Mouse (Mus musculus): ENCODE data around the gene Wwc2. TPM values are rescaled to one million over a fixed set of nuclear protein-coding genes. Genes with fewer than 3 reads are reported as not detected.

The Wwc2 gene
- polyA plus RNA-seq, 1 experiment from 2014 or later, result 5.1 TPM

- DNase-seq (ENCODE audit: low spot score) (no peak), ATAC-seq (ENCODE audit: low FRiP score, low TSS enrichment) (no peak)
- H3K36me3 ChIP-seq (ENCODE audit: control insufficient read depth, insufficient read depth, low read length), result no peaks in the 10 kb centered on the region
- H3K9me3 ChIP-seq (ENCODE audit: control insufficient read depth, low read length), result no peaks in the 10 kb centered on the region
- no peaks in the 10 kb centered on the region for H3K27me3 ChIP-seq (ENCODE audit: control insufficient read depth, insufficient read depth, low read length)
- TF ChIP-seq EP300 (optimal IDR thresholded peaks at IDR 0.05) (no peak), CTCF (IDR thresholded peaks at IDR 0.05; ENCODE audit: low read depth) (no peak)
- H3K4me3 ChIP-seq (ENCODE audit: low read depth, low read length), result no peak overlapping the region
- H3K9ac ChIP-seq (ENCODE audit: low read length), result no peak overlapping the region
- H3K27ac ChIP-seq (replicated peaks), result no peak overlapping the region
- no peak overlapping the region for H3K4me2 ChIP-seq (replicated peaks; ENCODE audit: low read depth)
- no peaks in the 10 kb centered on the region for H3K4me1 ChIP-seq (replicated peaks; ENCODE audit: control insufficient read depth, insufficient read depth)
- 83% methylated on average over 7 of the region's 7 CpGs for WGBS
Measured at GRCm38 (mm10) chr8:47904004-47904403, 86.7 kb downstream of the Wwc2 start.

- H3K9me3 ChIP-seq (ENCODE audit: control insufficient read depth, low read length), result no peaks in the 10 kb centered on the region
- DNase-seq (ENCODE audit: low spot score), result no peak
- WGBS, result 82% methylated on average over 3 of the region's 3 CpGs
- H3K36me3 ChIP-seq (ENCODE audit: control insufficient read depth, insufficient read depth, low read length), result no peaks in the 10 kb centered on the region
- TF ChIP-seq EP300 (optimal IDR thresholded peaks at IDR 0.05) (no peak), CTCF (IDR thresholded peaks at IDR 0.05; ENCODE audit: low read depth) (no peak)
- H3K9ac ChIP-seq (ENCODE audit: low read length), result no peak overlapping the region
- ATAC-seq (ENCODE audit: low FRiP score, low TSS enrichment), result no peak
- H3K27ac ChIP-seq (replicated peaks), result no peak overlapping the region
- H3K4me1 ChIP-seq (replicated peaks; ENCODE audit: control insufficient read depth, insufficient read depth), result no peaks in the 10 kb centered on the region
- no peaks in the 10 kb centered on the region for H3K27me3 ChIP-seq (ENCODE audit: control insufficient read depth, insufficient read depth, low read length)
- H3K4me2 ChIP-seq (replicated peaks; ENCODE audit: low read depth), result no peak overlapping the region
- no peak overlapping the region for H3K4me3 ChIP-seq (ENCODE audit: low read depth, low read length)
Measured at GRCm38 (mm10) chr8:47902704-47903103, 88.0 kb downstream of the Wwc2 start.

- WGBS, result 88% methylated on average over 9 of the region's 9 CpGs
- Histone ChIP-seq H3K36me3 (ENCODE audit: control insufficient read depth, insufficient read depth, low read length) (no peaks in the 10 kb centered on the region), H3K27me3 (ENCODE audit: control insufficient read depth, insufficient read depth, low read length) (no peaks in the 10 kb centered on the region), H3K9ac (ENCODE audit: low read length) (no peak overlapping the region), H3K4me3 (ENCODE audit: low read depth, low read length) (no peak overlapping the region), H3K4me2 (replicated peaks; ENCODE audit: low read depth) (no peak overlapping the region), H3K9me3 (ENCODE audit: control insufficient read depth, low read length) (no peaks in the 10 kb centered on the region), H3K4me1 (replicated peaks; ENCODE audit: control insufficient read depth, insufficient read depth) (no peaks in the 10 kb centered on the region), H3K27ac (replicated peaks) (no peak overlapping the region)
- no peak for ATAC-seq (ENCODE audit: low FRiP score, low TSS enrichment)
- no peak for TF ChIP-seq EP300 (optimal IDR thresholded peaks at IDR 0.05)
- no peak for TF ChIP-seq CTCF (IDR thresholded peaks at IDR 0.05; ENCODE audit: low read depth)
- no peak for DNase-seq (ENCODE audit: low spot score)
Measured at GRCm38 (mm10) chr8:47900361-47900760, 90.4 kb downstream of the Wwc2 start.

GRCm38 (mm10) chr8:47899891-47900290 lies 90.8 kb downstream of the Wwc2 start:
- Histone ChIP-seq H3K36me3 (ENCODE audit: control insufficient read depth, insufficient read depth, low read length) (no peaks in the 10 kb centered on the region), H3K4me1 (replicated peaks; ENCODE audit: control insufficient read depth, insufficient read depth) (no peaks in the 10 kb centered on the region), H3K9me3 (ENCODE audit: control insufficient read depth, low read length) (no peaks in the 10 kb centered on the region), H3K27ac (replicated peaks) (no peak overlapping the region), H3K4me2 (replicated peaks; ENCODE audit: low read depth) (no peak overlapping the region), H3K9ac (ENCODE audit: low read length) (no peak overlapping the region), H3K4me3 (ENCODE audit: low read depth, low read length) (no peak overlapping the region), H3K27me3 (ENCODE audit: control insufficient read depth, insufficient read depth, low read length) (no peaks in the 10 kb centered on the region)
- no peak for TF ChIP-seq CTCF (IDR thresholded peaks at IDR 0.05; ENCODE audit: low read depth)
- TF ChIP-seq EP300 (optimal IDR thresholded peaks at IDR 0.05), result no peak
- DNase-seq (ENCODE audit: low spot score) (no peak), ATAC-seq (ENCODE audit: low FRiP score, low TSS enrichment) (no peak)
- 93% methylated on average over 3 of the region's 3 CpGs for WGBS

DNA sequence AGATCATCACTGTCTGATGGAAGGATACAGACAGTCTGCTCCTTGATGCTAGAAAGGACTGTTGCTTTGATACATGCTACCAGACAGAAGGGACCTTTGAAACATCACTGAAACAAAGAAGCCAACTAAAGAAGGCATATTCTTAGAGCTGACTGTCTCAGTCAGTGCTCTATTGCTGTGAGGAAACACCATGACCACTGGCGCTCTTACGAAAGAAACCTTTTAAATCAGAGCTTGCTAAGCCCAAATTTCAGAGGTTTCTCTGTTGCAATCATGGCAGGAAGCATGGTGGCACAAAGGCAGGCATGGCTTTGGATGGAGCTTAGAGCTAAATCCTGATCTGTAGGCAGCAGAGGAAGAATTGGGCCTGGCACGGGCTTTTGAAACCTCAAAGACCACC lies 98.3 kb downstream of the Wwc2 start:
- DNase-seq (ENCODE audit: low spot score) (no peak), ATAC-seq (ENCODE audit: low FRiP score, low TSS enrichment) (no peak)
- Histone ChIP-seq H3K4me1 (replicated peaks; ENCODE audit: control insufficient read depth, insufficient read depth) (no peaks in the 10 kb centered on the region), H3K9me3 (ENCODE audit: control insufficient read depth, low read length) (no peaks in the 10 kb centered on the region), H3K27ac (replicated peaks) (no peak overlapping the region), H3K27me3 (ENCODE audit: control insufficient read depth, insufficient read depth, low read length) (no peaks in the 10 kb centered on the region), H3K36me3 (ENCODE audit: control insufficient read depth, insufficient read depth, low read length) (no peaks in the 10 kb centered on the region), H3K9ac (ENCODE audit: low read length) (no peak overlapping the region), H3K4me3 (ENCODE audit: low read depth, low read length) (no peak overlapping the region), H3K4me2 (replicated peaks; ENCODE audit: low read depth) (no peak overlapping the region)
- TF ChIP-seq CTCF (IDR thresholded peaks at IDR 0.05; ENCODE audit: low read depth), result no peak
- no peak for TF ChIP-seq EP300 (optimal IDR thresholded peaks at IDR 0.05)
- WGBS, result 78% methylated on average over 3 of the region's 3 CpGs

- Histone ChIP-seq H3K4me2 (replicated peaks; ENCODE audit: low read depth) (no peak overlapping the region), H3K9ac (ENCODE audit: low read length) (no peak overlapping the region), H3K4me1 (replicated peaks; ENCODE audit: control insufficient read depth, insufficient read depth) (no peaks in the 10 kb centered on the region), H3K27ac (replicated peaks) (no peak overlapping the region), H3K36me3 (ENCODE audit: control insufficient read depth, insufficient read depth, low read length) (no peaks in the 10 kb centered on the region), H3K4me3 (ENCODE audit: low read depth, low read length) (no peak overlapping the region), H3K9me3 (ENCODE audit: control insufficient read depth, low read length) (no peaks in the 10 kb centered on the region), H3K27me3 (ENCODE audit: control insufficient read depth, insufficient read depth, low read length) (no peaks in the 10 kb centered on the region)
- ATAC-seq (ENCODE audit: low FRiP score, low TSS enrichment) (no peak), DNase-seq (ENCODE audit: low spot score) (no peak)
- no peak for TF ChIP-seq EP300 (optimal IDR thresholded peaks at IDR 0.05)
- no peak for TF ChIP-seq CTCF (IDR thresholded peaks at IDR 0.05; ENCODE audit: low read depth)
- WGBS, result 80% methylated on average over 13 of the region's 13 CpGs
Measured at GRCm38 (mm10) chr8:47891641-47892040, 99.1 kb downstream of the Wwc2 start.
